Mouse (Mus musculus) intestine, embryonic 16.5 days (tissue): ENCODE measurements around the gene Rhebl1. TPM values are rescaled to one million over a fixed set of nuclear protein-coding genes. Genes with fewer than 3 reads are reported as not detected.
"Not testable (repeated sequence)": the region's sequence is repeated elsewhere in the genome, so short reads cannot be mapped to it uniquely, and the experiment has no call there.

Experiments used
- ATAC-seq: fragments of 200-750 bp; cut with Nextera tagmentation; 2 replicates; pipeline ENCODE4 v1.8.0; 2017; ENCODE audit warnings: moderate TSS enrichment, moderate library complexity
- H3K27ac ChIP-seq: fragments of 300-500 bp; sonication (generic); 2 replicates; pipeline ENCODE4 v1.5.1; 2014; ENCODE audit warnings: mild to moderate bottlenecking, low read length
- H3K27me3 ChIP-seq: fragments of 300-500 bp; sonication (generic); replicated peaks from 2 replicates; pipeline ENCODE4 v1.6.1; 2014; ENCODE audit warnings: low read length, control low read depth, mixed read lengths; ENCODE audit not compliant: control insufficient read depth, insufficient read depth
- H3K36me3 ChIP-seq: fragments of 300-500 bp; sonication (generic); 2 replicates; pipeline ENCODE4 v1.6.1; 2014; ENCODE audit warnings: low read length, control low read depth; ENCODE audit not compliant: control insufficient read depth, insufficient read depth
- H3K4me1 ChIP-seq: fragments of 300-500 bp; sonication (generic); 2 replicates; pipeline ENCODE4 v1.6.1; 2014; ENCODE audit warnings: low read length, control low read depth, mixed read lengths; ENCODE audit not compliant: control insufficient read depth, insufficient read depth
- H3K4me2 ChIP-seq: fragments of 300-500 bp; sonication (generic); 2 replicates; pipeline ENCODE4 v1.6.1; 2014; ENCODE audit warnings: low read depth, low read length, control low read depth
- H3K4me3 ChIP-seq: fragments of 300-500 bp; sonication (generic); 2 replicates; pipeline ENCODE4 v1.5.1; 2014; ENCODE audit warnings: mild to moderate bottlenecking, low read length
- H3K9ac ChIP-seq: fragments of 300-500 bp; sonication (generic); 2 replicates; pipeline ENCODE4 v1.6.1; 2014; ENCODE audit warnings: low read depth, low read length
- H3K9me3 ChIP-seq: fragments of 300-500 bp; sonication (generic); 2 replicates; pipeline ENCODE4 v1.6.1; 2016; ENCODE audit warnings: low read length, control low read depth; ENCODE audit not compliant: control insufficient read depth
- WGBS: fragments of 180-500 bp; shearing (Covaris S2); extraction: QIAGEN DNeasy Blood & Tissue Kit; methylation state at CpG from one replicate; pipeline ENCODE4 v1.1.7; 2014; 5-methylcytosine and 5-hydroxymethylcytosine counted together
- polyA plus RNA-seq: library from polyadenylated mRNA; unstranded; fragments of >200 nt; fragmentation: Nextera tagmentation; extraction: Ambion mirVana; gene quantifications from 2 replicates; pipeline ENCODE4 v1.2.1, GENCODE M21; 2015

Rhebl1 gene
- polyA plus RNA-seq, 1 experiment from 2014 or later = 12.3 TPM

GRCm38 (mm10) chr15:98930017-98930734 is 35.8 kb upstream of the Rhebl1 start:
- Histone ChIP-seq H3K9me3 (no peaks in the 10 kb centered on the region), H3K27ac (no peak overlapping the region), H3K36me3 (peaks cover 4% of the 10 kb centered on the region; the same call in 1 of the 2 replicates), H3K9ac (no peak overlapping the region), H3K4me2 (no peak overlapping the region), H3K4me3 (no peak overlapping the region), H3K27me3 (no peaks in the 10 kb centered on the region), H3K4me1 (peaks cover 3% of the 10 kb centered on the region)
- no peak for ATAC-seq
- 49% methylated on average over 8 of the region's 8 CpGs for WGBS

GRCm38 (mm10) chr15:98928598-98929240 is 34.4 kb upstream of the Rhebl1 start:
- Histone ChIP-seq H3K4me2 (0 out of 2 replicates have a peak overlapping the region, but pooled peaks have one; percentile 23), H3K4me1 (peaks cover 2% of the 10 kb centered on the region; the same call in 1 of the 2 replicates), H3K9me3 (no peaks in the 10 kb centered on the region), H3K36me3 (peaks cover 4% of the 10 kb centered on the region; the same call in 1 of the 2 replicates), H3K9ac (no peak overlapping the region), H3K27ac (no peak overlapping the region), H3K4me3 (no peak overlapping the region), H3K27me3 (no peaks in the 10 kb centered on the region)
- 17% methylated on average over 13 of the region's 13 CpGs for whole genome bisulfite sequencing
- ATAC-seq = peak; percentile 61

- no peak overlapping the region for H3K27ac ChIP-seq
- WGBS = 77% methylated on average over 5 of the region's 5 CpGs
These were observed 33.2 kb upstream of the Rhebl1 start for GRCm38 (mm10) chr15:98927566-98927965.

GRCm38 (mm10) chr15:98924682-98925081 is 30.3 kb upstream of the Rhebl1 start:
- Histone ChIP-seq H3K9ac (no peak overlapping the region), H3K4me1 (peaks cover 7% of the 10 kb centered on the region), H3K36me3 (no peaks in the 10 kb centered on the region), H3K27ac (0 out of 2 replicates have a peak overlapping the region, but pooled peaks have one; percentile 19), H3K9me3 (0 out of 2 replicates have a peak, but pooled peaks cover 5% of the 10 kb centered on the region), H3K4me3 (no peak overlapping the region), H3K4me2 (no peak overlapping the region), H3K27me3 (no peaks in the 10 kb centered on the region)
- ATAC-seq = peak; percentile 54
- WGBS = 56% methylated on average over 3 of the region's 3 CpGs

More at GRCm38 (mm10) chr15:98927566-98927965, 33.2 kb upstream of the Rhebl1 start:
- Histone ChIP-seq H3K9me3 (no peaks in the 10 kb centered on the region), H3K4me2 (no peak overlapping the region), H3K4me1 (peaks cover 7% of the 10 kb centered on the region), H3K9ac (no peak overlapping the region), H3K4me3 (no peak overlapping the region), H3K27me3 (no peaks in the 10 kb centered on the region), H3K36me3 (peaks cover 4% of the 10 kb centered on the region; the same call in 1 of the 2 replicates)
- ATAC-seq = no peak

- Histone ChIP-seq H3K9ac (peak overlapping the region; percentile 48; the same call in 1 of the 2 replicates), H3K4me2 (peak overlapping the region; percentile 27; the same call in 1 of the 2 replicates)
These were observed 28.7 kb upstream of the Rhebl1 start for GRCm38 (mm10) chr15:98923031-98923537.

GRCm38 (mm10) chr15:98922581-98922980 is 28.2 kb upstream of the Rhebl1 start:
- Histone ChIP-seq H3K4me1 (peaks cover 9% of the 10 kb centered on the region; the same call in 1 of the 2 replicates), H3K9ac (no peak overlapping the region), H3K27ac (peak overlapping the region; percentile 93), H3K36me3 (no peaks in the 10 kb centered on the region), H3K4me2 (no peak overlapping the region), H3K4me3 (no peak overlapping the region), H3K27me3 (no peaks in the 10 kb centered on the region), H3K9me3 (0 out of 2 replicates have a peak, but pooled peaks cover 5% of the 10 kb centered on the region)
- peak; percentile 49 for ATAC-seq
- WGBS = 34% methylated on average over 3 of the region's 3 CpGs

More at GRCm38 (mm10) chr15:98923031-98923537, 28.7 kb upstream of the Rhebl1 start:
- 0 out of 2 replicates have a peak, but pooled peaks cover 5% of the 10 kb centered on the region for H3K9me3 ChIP-seq
- WGBS = 82% methylated on average over 2 of the region's 2 CpGs
- H3K27ac ChIP-seq = peak overlapping the region; percentile 93
- H3K27me3 ChIP-seq = no peaks in the 10 kb centered on the region
- peak; percentile 15; the same call in 1 of the 2 replicates for ATAC-seq
- H3K4me3 ChIP-seq = no peak overlapping the region
- no peaks in the 10 kb centered on the region for H3K36me3 ChIP-seq
- H3K4me1 ChIP-seq = peaks cover 9% of the 10 kb centered on the region; the same call in 1 of the 2 replicates

- Histone ChIP-seq H3K27ac (peak overlapping the region; percentile 93), H3K36me3 (no peaks in the 10 kb centered on the region), H3K4me3 (no peak overlapping the region), H3K4me1 (peaks cover 13% of the 10 kb centered on the region), H3K9ac (no peak overlapping the region), H3K27me3 (no peaks in the 10 kb centered on the region), H3K4me2 (no peak overlapping the region), H3K9me3 (0 out of 2 replicates have a peak, but pooled peaks cover 5% of the 10 kb centered on the region)
- 94% methylated on average over 5 of the region's 5 CpGs for WGBS
- ATAC-seq = no peak
These were observed 27.2 kb upstream of the Rhebl1 start for GRCm38 (mm10) chr15:98921510-98921909.

- peaks cover 26% of the 10 kb centered on the region for H3K4me1 ChIP-seq
- ATAC-seq, H3K36me3 ChIP-seq, H3K9me3 ChIP-seq, H3K27me3 ChIP-seq: not testable (repeated sequence)
- peak overlapping the region; percentile 59 for H3K4me2 ChIP-seq
- H3K9ac ChIP-seq = peak overlapping the region; percentile 66
- peak overlapping the region; percentile 61 for H3K27ac ChIP-seq
- peak overlapping the region; percentile 74 for H3K4me3 ChIP-seq
- 18% methylated on average over 8 of the region's 8 CpGs for WGBS
These were observed 24.2 kb upstream of the Rhebl1 start for GRCm38 (mm10) chr15:98918499-98918895.
